Mouse (Mus musculus) ovary, postnatal 14 days (tissue): Measurements from ENCODE around the gene Ly6g5c.

Experiments used
- DNase-seq: peaks from one replicate; pipeline ENCODE4 v3.0.0; 2022; ENCODE audit warnings: low spot score

Gene Ly6g5c

DNA sequence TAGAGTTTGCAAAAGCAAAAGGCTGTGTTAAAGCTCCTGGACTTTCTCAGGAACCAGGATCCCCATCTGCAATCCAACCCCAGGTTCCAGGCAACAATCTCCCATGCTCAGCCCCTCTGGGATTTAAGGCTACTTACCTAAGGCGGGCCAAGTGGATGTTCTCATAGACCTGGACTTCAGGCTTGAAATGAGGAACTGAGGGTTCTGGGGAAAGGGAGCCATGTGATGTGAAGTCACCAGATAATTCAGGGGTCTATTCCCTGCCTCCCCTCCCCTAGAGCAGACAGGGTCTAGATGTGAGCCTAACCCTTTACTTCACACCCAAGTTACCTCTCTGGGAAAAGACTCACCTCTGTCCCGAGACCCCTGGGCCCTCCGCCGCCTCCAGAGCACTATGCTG is 27.4 kb upstream of the Ly6g5c start:
- no peak for DNase-seq

GRCm38 (mm10) chr17:35082841-35083576 is 25.1 kb upstream of the Ly6g5c start:
- no peak for DNase-seq

- DNase-seq, result no peak
Measured at GRCm38 (mm10) chr17:35083929-35084497, 24.1 kb upstream of the Ly6g5c start.

- no peak for DNase-seq
Measured at GRCm38 (mm10) chr17:35085208-35085865, 22.7 kb upstream of the Ly6g5c start, which contains the start of gene Ly6g6f. Gene Ly6g6f, minus strand, starts transcription at chr17:35085610.

- DNase-seq, result no peak
Measured at GRCm38 (mm10) chr17:35088151-35088550, 19.9 kb upstream of the Ly6g5c start.

DNA sequence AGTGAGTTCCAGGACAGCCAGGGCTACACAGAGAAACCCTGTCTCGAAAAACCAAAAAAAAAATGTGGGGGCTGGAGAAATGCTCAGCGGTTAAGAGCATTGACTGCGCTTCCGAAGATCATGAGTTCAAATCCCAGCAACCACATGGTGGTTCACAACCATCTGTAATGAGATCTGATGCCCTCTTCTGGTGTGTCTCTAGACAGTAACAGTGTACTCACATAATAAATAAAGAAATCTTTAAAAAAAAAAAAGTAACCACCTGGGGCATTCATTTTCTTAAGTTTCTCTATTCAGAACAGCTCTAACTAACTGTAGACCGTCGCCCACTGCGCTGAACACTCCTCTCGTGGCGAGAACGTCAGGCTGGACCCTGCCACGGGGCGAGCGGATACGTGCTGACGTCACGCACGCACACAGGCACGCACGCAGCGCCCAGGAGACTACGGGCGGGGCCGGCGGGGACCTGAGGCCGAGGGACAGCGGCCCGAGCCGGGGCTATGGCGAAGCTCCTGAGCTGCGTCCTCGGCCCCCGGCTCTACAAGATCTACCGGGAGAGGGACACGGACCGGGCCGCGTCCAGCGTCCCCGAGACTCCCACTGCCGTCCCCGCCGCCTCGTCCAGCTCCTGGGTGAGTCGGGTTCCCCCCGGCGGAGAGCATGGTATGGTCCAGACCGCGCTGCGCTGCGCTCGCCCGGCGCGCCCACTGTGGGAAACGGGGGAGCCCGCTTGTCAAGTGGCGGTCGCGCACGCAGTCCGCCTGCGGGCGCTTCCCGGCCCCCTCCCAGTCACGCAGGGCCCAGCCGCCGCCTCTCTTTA is 19.0 kb upstream of the Ly6g5c start, which contains the start of gene Abhd16a:
TSS of gene Abhd16a (plus strand) at position 439 of the 820 bp plus-strand sequence.
- DNase-seq, result peak; percentile 86

DNA sequence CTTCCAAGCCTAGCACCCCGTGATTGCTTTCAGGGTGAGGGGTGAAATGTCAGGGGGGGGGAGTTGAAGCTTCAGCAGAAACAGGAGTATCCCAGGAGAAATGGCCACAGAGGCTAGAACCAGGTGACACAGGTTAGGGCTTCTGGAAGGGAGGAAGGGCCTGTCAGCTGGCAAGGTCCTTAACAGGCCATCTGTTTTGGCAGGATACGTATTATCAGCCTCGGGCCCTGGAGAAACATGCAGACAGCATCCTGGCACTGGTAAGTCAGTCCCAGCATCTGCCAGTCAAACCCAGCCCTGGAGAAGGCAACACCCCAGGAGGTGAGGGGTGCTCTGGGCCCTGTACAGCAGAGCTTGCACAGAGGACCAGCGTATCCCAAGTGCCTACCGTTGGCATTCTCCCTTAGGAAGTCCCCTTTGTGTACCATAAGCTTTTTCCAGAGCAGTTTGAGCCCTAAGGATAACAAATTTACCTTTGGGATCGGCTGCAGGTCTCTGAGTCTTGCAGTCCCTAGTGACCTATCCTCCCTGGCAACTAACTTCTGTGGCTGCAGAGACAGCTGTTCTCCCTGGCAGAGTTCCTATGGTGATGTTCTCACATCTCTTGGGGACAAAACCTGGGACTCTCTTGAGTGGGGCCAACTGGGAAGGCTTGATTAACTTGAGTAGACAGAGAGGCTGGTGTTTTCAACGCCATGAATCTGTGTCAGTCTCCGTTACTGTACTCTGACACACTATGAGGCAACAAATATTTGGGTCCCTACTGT is 17.7 kb upstream of the Ly6g5c start:
- DNase-seq, result no peak

DNA sequence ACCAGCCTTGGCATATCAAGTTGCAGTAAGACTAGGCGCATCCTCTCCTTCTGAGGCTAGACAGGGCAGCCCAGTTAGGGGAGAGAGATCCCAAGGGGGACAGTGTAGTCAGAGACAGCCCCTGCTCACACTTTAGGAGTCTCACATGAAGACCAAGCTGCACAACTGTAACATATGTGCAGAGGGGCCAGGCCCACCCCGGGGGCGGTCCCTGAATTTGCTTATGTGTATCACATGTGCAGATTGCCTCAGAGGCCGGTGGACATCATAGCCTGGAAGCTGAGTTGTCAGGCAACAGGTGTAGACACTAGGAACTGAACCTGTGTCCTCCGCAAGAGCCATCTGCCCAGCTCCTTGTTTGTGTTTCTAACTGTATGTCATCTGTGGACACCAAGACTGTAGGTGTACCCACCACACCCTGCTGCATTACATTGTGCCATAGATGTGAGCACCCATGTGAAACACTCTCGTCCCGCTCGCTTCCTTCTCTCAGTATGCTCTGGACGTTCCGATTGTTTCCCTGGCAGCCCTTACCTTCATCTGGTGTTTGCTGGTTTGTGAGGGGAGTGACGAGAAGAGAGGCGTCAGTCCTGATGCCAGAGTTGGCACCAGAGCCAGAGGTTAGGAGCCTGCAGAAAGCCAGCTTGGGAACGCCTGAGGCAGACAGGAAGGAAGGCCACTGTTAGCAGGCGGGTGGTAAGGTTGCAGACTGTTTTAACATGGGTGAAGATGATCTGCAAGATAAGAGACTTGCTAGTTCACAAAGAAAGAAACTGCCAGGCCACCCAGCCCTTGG is 15.5 kb upstream of the Ly6g5c start:
- no peak for DNase-seq

- DNase-seq, result no peak
Measured at GRCm38 (mm10) chr17:35094475-35095365, 13.4 kb upstream of the Ly6g5c start.

DNA sequence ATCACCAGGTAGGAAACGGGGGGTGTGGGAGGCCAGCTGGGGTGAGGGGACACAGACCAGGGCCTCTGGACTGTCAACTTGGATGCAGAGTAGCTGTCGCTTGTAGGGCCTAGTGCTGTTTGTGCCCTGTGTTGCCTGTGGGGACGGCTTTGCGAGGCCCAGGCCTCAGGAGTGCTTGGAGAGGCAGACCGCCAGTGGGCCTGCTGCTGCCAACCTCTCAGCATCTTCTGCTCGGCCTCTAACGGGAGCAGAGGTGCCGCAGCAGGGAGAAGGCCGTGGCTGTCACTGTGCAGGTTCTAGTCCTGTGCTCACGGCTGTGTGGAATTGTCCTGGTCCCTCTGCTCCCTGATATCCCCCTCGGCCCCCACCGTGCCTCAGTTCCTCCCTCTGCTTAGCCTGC is 11.5 kb upstream of the Ly6g5c start:
- DNase-seq, result no peak

GRCm38 (mm10) chr17:35097164-35097655 is 10.9 kb upstream of the Ly6g5c start:
- DNase-seq, result no peak

- DNase-seq, result no peak
Measured at GRCm38 (mm10) chr17:35100196-35100765, 7.8 kb upstream of the Ly6g5c start.

DNA sequence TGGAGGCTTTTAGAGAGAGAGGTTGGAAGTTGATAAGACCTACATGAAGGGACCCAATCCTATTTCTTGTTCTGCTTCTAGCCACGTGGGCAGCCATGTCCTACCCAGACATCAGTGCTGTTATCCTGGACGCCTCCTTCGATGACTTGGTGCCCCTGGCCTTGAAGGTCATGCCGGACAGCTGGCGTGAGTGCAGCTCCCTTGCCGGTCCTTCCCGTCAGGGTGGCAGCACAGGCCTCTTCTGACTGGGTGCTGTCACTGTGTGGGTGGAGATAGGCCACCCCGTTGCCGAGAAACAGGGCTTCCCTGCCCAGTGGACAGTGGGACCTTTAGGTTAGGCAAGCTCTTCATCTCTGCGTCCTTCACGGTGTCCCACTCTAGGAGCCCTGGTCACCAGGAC is 6.9 kb upstream of the Ly6g5c start:
- DNase-seq, result no peak

DNA sequence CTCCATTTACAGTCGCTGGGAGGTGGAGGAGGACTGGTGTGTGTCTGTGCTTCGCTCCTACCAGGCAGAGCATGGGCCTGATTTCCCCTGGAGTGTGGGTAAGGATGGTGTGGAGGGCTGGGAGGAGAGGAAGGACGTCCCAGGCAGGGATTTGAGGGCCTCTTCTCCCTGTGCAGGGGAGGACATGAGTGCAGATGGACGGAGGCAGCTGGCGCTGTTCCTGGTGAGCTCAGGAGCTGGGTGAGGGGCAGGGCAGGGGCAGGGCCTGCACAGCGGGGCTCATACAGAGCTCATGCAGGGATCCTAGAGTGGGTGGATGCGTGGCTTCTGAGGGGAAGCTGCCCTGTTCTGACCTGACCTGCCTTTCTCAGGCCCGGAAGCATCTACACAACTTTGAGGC is 5.8 kb upstream of the Ly6g5c start:
- DNase-seq, result no peak

- DNase-seq, result no peak
Measured at GRCm38 (mm10) chr17:35103221-35103690, 4.8 kb upstream of the Ly6g5c start.

DNA sequence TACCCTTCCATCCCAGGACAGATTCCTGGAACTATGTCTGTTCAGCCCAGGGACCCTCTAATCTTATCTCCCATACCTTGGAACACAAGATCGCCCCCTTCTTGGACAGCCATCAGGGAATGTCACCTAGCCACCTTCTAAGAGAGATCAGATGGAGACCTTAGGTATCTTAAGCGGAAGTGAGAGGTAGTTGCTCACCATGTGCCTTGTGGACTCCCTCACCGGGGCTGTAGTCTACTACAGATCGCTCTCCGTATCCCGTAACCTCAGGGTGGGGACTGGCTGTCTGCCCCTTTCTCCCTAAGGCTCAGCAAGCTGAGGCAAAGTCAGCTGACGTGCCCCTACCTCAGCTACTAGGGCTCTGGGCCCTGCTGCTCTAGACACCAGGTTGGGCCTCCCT is 4.0 kb upstream of the Ly6g5c start:
- no peak for DNase-seq

GRCm38 (mm10) chr17:35104754-35105153 is 3.3 kb upstream of the Ly6g5c start:
- no peak for DNase-seq

GRCm38 (mm10) chr17:35105740-35106389 is 2.2 kb upstream of the Ly6g5c start:
- DNase-seq, result no peak

GRCm38 (mm10) chr17:35106522-35106921 is 1.6 kb upstream of the Ly6g5c start:
- DNase-seq, result no peak
